ENCODE assay signal across 8 mouse cellular contexts in genomic region chr8:111299821-111300568, GRCm38 (mm10). TPM values are rescaled to one million over a fixed set of nuclear protein-coding genes. Genes with fewer than 3 reads are reported as not detected.
DNase-seq lines count a peak whose midpoint lies in the region; ATAC-seq lines count a peak whose summit lies in the region.

TSS of gene Rfwd3 (minus strand) at chr8:111300222.

- peak; percentile 100 for ATAC-seq in hindbrain, embryonic 15.5 days (ENCODE audit: low FRiP score, low read depth)

- no peaks in the 10 kb centered on the region for H3K27me3 ChIP-seq in hindbrain, embryonic 15.5 days

- H3K4me3 ChIP-seq in hindbrain, embryonic 15.5 days = peak within 1 kb of the TSS; percentile 77

- H3K9me3 ChIP-seq in hindbrain, embryonic 15.5 days = no peaks in the 10 kb centered on the region

- peak within 1 kb of the TSS; percentile 76 for H3K27ac ChIP-seq in hindbrain, embryonic 15.5 days (replicated peaks)

- H3K36me3 ChIP-seq in hindbrain, embryonic 15.5 days = peaks cover 7% of the 10 kb centered on the region

- peak; percentile 95 for DNase-seq in T-cell, adult 2 months (ENCODE audit: low spot score)
- peak; percentile 95 to 96 for DNase-seq in cerebellum, postnatal 36 days
- DNase-seq in frontal cortex, postnatal 36 days (ENCODE audit: low spot score in 2 of 2) = peak; percentile 95 to 99
- peak; percentile 98 for DNase-seq in left cerebral cortex, adult 11 months (ENCODE audit: low spot score)
- peak; percentile 97 to 99 for DNase-seq in lung, postnatal 4 days
- DNase-seq in retina, postnatal 7 days (ENCODE audit: low read depth, low spot score) = peak; percentile 89
- DNase-seq in urinary bladder, adult 2 months (ENCODE audit: low spot score) = peak; percentile 90

- WGBS in hindbrain, embryonic 15.5 days = under 1% methylated on average over 62 of the region's 67 CpGs

- peak within 1 kb of the TSS; percentile 61 for H3K9ac ChIP-seq in hindbrain, embryonic 15.5 days

- H3K4me2 ChIP-seq in hindbrain, embryonic 15.5 days = peak within 1 kb of the TSS; percentile 72

- H3K4me1 ChIP-seq in hindbrain, embryonic 15.5 days (replicated peaks) = peaks cover 17% of the 10 kb centered on the region

RNA-seq across cellular contexts. Expression of gene Rfwd3, which starts in this region (rescaled TPM):
- 23.7 and 25.1 TPM in 2 replicates for polyA plus RNA-seq in hindbrain, embryonic 15.5 days (2015; fragmentation: Nextera tagmentation; extraction: Ambion mirVana)
- 14.7 and 14.9 TPM in 2 replicates for polyA plus RNA-seq in urinary bladder, adult 2 months (2012; rRNA removed)

Comparison
In these comparisons a context has a peak if more than half of its experiments do, and no peak if none do; other contexts are left out.
1. Peak in every context shown above with its lines: DNase-seq, ATAC-seq, H3K4me3 ChIP-seq and H3K27ac ChIP-seq.